Mouse (Mus musculus): ENCODE measurements around the gene Add1.

Add1 gene

DNA sequence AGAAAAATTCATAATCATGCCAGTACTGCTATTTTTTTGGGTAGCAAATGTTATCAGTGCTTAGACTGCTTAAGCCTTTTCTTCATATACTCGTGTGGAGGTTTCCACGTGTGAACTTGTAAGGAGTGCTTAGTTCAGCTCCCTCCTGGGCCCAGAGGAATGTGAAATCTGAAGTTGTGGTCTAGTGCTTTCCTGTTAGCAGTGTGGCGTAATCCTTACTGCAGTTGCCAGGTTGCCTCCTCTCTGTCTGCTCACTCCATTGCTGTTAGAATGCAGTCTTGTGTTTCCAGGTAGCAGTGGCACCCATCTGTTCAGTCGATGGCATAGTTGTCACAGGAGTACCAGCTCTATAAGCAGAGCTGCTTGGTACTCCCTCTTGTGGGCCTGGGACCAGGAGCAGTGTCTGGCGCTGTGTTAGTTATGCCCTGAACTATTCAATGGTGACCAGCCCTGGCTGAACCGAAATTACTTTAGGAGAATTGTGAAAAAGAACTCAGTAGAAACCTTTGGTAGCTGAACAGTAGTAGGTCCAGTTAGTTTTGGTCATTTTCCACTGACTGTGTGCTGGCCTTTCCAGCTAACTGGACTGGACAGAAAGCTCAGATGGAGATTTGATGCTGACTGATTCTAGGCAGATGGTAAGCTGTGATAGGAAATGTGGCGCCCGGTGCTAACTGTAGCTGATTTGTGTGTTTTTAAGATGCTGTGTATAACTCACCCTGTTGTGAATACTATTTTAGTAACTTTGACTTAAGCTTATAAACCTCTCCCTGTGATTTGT lies 33.8 kb downstream of the Add1 start:
- DNase-seq (ENCODE audit: low spot score): no peak

DNA sequence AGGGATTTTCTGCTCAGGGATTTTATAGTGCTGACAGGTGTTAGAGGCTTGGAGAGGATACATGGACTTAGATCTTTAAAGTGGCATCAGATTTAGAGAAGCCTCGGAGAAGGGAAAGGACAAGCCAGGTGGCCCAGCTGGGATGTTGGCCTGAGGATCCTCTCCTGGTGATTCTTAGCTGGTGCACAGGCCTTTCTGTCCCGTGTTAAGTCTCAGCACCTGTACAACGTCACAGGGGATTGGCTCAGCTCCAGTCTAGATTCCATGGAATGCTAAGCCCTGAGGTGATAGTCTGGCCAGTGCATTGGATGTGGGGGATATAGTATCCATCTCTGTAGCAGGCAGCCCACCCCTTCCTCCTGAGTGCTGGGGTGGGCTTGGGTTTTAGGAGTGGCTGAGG lies 34.8 kb downstream of the Add1 start:
- DNase-seq (ENCODE audit: low spot score): no peak

DNA sequence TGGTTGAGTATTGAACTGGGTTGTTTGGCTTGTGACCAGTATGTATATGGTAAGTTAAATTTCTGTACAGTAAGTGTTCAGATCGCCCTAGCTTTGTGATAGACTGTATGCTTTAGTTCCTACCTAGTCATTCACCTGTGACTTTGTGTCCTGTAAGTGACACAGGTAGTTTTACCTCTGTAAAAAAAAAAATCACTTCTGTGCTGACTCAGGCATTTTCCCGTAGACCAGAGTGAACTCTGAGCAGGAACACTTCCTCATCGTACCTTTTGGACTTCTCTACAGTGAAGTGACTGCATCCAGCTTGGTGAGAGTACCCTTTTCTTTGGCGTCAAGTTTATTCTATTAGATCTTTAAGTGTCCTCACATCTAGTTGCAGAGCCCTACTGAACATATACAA lies 36.5 kb downstream of the Add1 start:
- DNase-seq (ENCODE audit: low spot score): no peak

DNA sequence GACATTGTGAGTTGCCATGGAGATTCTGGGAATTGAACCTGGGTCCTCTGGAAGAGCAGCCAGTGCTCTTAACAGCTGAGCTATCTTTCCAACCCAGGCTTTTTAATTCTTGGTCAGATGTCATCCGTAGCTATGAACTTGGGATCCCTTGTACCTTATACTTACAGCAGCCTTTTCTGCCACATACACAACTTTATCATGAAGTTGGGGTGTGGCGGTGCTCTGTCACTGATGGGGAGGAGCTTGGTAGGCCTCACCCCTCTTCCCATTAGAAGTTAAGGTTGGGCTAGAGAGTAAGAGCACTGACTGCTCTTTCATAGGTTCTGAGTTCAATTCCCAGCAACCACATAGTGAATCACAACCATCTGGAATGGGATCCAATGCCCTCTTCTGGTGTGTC lies 59.5 kb downstream of the Add1 start:
- DNase-seq (ENCODE audit: low spot score): peak; percentile 71

DNA sequence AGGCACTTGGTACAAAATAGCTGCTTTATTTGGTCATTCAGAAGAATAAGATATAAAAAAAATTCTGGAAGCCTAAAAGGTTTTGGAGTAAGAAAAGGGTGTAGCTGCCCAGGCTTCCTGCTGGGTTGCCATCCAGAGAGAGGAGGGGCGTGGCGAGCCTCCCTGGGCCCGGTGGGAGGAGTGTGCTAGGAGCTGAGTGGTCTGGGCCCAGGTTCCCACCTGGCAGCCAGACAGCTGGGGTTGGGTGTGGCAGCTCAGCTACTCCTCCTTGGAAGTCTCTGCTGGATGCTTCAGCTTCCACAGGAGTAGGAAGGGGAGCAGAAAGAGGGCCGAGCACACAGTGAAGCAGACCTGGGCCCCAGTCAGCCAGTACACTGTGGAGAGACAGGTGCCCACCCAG lies 60.2 kb downstream of the Add1 start:
- no peak for DNase-seq (ENCODE audit: low spot score)

DNA sequence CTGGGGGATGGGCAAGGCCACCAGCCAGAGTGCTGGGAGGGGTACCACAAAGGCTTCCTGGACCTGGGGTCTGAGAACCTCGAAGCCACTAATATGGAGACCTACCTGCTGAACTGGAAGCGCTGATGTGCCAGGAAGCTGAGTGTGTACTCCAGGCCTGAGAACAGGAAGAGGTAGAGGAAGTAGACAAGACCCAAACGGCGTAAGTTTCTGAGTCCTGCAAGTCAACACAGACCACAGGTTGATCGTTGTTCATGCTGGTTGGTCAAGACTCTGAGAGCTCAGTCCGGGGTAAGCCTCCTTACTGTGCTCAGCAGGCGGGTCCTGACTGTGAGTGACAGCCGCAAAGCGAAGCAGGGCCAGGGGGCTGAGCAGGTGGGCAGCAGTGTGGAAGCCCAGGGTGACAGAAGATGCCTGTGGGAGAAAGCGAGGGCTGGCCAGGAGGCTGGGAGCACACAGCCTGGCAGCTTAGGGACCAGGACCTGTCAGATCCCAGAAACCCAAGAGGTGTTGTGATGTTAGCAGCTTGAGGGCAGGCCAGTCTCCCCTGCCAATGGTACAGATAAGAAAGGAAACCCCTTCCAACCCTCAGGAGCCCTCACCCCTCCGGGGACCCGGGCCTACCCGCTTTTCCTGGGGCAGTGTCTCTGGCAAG lies 61.4 kb downstream of the Add1 start:
- DNase-seq (ENCODE audit: low spot score): no peak

DNA sequence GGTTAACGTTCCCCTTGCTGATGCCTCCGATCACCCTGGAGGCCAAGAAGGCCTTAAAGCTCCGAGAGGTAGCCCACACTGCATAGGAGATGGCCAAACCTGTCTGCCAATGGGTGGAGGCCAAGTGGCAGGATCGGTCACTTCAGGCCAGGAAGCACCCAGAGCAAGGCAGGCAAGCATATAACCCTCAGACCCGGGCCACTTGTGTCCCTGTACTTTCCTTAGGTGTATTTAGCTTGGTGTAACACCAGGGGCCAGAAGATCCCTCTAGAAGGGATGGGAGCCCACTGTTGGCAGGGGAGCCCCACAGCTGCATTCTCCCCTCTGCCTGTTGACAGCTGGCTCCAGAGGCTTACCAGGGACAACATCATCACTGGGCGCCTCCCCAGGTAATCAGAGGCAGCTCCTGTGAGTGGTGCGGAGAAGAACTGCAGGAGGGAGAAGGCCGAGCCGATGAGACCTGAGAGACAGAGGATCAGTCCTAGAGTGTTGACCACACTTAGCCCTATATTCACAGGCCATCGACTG lies 62.3 kb downstream of the Add1 start:
- DNase-seq (ENCODE audit: low spot score): peak; percentile 25

DNA sequence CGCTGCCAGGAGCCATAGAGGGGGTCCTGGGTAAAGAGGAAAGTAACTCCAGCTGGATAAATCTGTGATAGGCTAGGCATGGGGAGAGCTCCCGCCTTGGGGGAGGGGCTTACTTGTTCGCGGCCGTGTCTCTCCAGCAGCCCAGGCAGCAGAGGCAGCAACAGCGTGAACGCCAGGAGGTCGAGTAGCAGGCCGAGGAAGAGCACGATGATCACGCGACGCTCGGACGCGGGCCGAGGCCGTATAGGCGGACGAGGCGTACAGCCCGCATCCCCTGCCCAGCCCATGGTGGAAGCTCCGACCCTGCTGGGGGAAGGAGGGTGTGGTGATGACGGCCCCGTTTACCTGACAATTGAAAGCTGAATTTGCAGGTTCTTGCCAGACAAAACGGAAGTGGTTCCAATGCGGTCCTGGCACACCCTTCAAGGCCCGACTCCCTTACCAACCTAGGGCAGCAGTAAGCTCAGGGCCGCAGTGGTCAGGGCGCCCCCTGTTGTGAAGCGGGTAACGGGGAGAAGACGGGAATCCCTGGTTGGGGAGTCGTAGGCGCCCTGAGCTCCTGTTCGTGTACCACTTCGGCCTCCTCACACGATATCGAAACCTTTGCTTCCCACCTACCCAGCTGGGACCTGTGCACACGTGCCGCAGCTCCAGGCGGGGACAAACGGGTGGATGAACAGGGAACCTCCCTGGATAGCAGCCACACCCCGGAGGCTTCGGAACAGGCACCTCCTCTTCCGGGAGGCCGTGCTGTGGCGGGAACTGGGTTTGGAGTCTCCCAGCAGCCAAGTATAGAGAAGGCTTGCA lies 63.2 kb downstream of the Add1 start, which contains the start of gene Mfsd10:
Gene Mfsd10, minus strand, starts transcription at position 732 of the 807 bp plus-strand sequence.
- DNase-seq (ENCODE audit: low spot score): peak; percentile 79

GRCm38 (mm10) chr5:34637591-34638156 lies 64.2 kb downstream of the Add1 start:
- DNase-seq (ENCODE audit: low spot score): no peak

- DNase-seq (ENCODE audit: low spot score): no peak
Measured at GRCm38 (mm10) chr5:34641991-34642390, 68.5 kb downstream of the Add1 start.

DNA sequence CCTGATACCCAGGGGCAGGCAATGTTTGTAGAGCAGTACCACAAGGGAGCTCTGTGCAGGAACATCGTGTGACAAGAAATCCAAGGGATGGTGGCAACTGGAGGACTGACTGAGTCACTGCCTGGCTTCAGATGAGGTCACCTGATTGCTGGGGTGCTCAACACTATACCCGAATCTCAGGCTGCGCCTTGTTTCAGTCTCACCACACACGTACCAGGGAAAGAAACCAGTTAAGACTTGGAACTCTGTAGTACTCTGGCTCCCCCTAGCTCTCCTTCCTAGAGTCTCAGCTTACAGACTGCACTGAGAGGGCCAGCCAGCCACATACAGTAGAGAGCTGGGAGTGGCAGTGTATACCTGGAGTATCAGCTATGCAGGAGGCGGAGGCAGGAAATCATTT lies 69.5 kb downstream of the Add1 start:
- DNase-seq (ENCODE audit: low spot score): peak; percentile 56

DNA sequence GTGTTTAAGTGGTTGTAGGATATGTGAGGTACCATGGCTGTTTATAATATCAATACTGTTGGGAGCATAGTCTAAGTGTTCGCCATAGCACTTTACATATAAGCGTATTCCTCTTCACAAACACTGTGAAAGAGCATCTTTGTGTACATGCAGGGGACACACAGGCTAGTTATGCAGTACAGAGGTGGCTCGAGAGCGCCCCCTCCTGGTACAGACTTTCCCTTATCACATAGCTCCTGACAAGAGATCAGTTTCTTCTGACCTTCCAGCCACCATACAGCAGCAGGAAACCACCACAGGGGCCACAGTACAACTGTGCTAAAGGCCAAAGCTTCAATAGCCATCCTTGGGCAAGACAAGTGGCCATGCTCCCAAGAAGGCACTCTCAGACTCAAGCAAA lies 74.1 kb downstream of the Add1 start:
- DNase-seq (ENCODE audit: low spot score): peak; percentile 75

GRCm38 (mm10) chr5:34652961-34653360 lies 79.5 kb downstream of the Add1 start:
- DNase-seq (ENCODE audit: low spot score): no peak

DNA sequence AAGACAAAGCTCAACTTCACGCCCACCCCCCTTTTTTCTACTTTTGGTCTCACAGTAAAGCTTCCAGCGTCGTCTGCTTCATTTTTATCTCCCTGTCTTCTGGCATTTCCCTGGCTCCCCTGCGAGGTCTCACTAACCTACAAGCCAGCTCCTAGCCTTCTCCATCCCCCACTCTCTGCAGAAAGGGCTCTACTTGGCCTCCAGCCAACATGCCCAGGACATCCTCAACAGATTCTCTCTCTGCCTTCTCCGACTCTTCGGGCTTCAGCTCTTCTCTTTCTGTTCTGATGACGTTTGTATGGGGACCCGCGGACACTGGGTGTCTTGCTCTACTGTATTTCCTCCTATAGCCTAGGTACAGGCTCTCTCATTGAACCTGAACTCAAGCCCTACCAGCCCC lies 81.4 kb downstream of the Add1 start:
- DNase-seq (ENCODE audit: low spot score): no peak

DNA sequence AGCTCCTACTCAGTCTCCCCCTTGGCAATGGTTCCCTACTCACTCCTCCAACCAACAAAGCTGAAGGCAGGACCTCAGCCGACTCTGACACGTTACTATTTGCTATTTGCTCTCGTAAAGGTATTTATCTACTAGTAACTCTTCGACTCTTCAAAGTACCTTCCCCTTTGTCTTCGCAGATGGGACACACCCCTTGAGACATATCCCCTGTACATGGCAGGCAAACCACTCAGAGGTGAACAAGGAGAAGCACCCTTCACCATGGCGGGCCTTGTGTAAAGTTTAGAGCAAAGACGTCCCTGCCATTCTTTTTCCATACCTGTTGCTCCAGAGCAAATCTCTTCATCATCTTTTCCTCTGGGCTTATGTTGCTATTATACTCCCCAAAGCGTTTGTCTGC lies 84.1 kb downstream of the Add1 start:
- no peak for DNase-seq (ENCODE audit: low spot score)

- peak; percentile 100 for DNase-seq (ENCODE audit: low spot score)
Measured at GRCm38 (mm10) chr5:34659686-34660590, 86.5 kb downstream of the Add1 start, which contains the start of the genes Nop14 and Grk4. Gene Nop14 (minus strand): TSS chr5:34660148. Gene Grk4 (plus strand): TSS chr5:34660379.

DNA sequence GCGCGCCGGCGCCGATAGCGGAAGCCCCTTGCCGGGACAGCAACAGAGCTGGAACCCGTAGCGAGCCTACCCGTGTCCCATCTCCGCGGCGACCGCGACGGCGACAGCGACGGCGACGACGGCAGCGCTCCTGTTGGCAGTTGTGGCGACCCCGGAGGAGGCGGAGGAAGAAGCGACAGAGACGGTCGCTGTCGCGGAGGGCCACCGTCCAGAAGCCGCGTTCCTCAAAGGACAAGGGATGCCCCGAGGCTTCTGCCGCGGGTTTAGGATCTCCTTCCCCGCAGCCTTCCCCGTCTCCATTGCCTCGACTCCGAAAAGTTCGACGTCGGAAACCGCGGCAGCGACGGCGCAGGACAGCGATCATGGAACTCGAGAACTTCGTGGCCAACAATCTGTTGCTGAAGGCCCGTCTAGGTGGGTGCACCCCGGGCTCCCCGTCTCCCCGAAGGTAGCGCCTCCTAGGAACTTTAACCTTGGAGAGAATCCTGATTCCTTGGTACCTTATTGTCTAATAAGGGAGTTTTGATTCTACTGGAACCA lies 87.2 kb downstream of the Add1 start:
- DNase-seq (ENCODE audit: low spot score): peak; percentile 43

DNA sequence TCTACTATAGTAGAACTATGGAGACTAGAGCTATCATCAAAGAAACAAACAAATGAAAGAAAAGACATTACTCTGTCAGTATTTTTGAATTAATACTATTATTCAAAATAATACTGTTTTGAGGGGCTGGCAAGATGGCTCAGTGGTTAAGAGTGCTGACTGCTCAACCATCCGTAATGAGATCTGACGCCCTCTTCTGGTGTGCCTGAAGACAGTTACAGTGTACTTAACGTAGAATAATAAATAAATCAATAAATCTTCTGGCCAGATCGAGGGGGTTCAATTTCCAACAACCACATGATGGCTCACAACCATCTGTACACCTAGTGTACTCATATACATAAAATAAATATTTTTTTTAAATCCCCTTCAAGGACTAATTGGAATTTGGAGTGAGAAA lies 88.4 kb downstream of the Add1 start:
- DNase-seq (ENCODE audit: low spot score): no peak

DNA sequence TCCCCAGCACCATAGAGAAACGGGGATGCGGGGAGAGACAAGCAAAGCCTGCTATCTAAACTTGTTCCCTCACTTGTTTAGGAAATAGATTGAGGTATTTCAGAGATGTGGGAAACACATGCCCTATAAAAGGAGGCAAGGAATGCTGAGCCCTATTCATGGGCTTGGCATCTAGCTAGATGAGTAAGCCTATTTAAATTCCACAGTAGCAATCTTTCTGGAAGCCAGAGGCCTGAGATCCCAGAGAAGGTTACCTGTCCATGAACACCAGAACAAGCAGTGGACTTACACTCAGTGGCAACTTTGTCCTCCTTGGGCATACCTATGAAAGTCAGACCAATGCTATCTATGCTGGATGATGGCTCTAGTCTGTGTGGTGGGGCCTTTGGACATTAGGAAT lies 89.8 kb downstream of the Add1 start:
- DNase-seq (ENCODE audit: low spot score): no peak

- no peak for DNase-seq (ENCODE audit: low spot score)
Measured at GRCm38 (mm10) chr5:34669493-34669892, 96.0 kb downstream of the Add1 start.

- DNase-seq (ENCODE audit: low spot score): no peak
Measured at GRCm38 (mm10) chr5:34670280-34670679, 96.8 kb downstream of the Add1 start.

Measured in c-Kit-positive CD71-positive TER-119-positive erythroid progenitor cells, embryonic 14.5 days (primary cell).